Comparison of ENCODE assay signal across 9 mouse cellular contexts in the genomic region with DNA sequence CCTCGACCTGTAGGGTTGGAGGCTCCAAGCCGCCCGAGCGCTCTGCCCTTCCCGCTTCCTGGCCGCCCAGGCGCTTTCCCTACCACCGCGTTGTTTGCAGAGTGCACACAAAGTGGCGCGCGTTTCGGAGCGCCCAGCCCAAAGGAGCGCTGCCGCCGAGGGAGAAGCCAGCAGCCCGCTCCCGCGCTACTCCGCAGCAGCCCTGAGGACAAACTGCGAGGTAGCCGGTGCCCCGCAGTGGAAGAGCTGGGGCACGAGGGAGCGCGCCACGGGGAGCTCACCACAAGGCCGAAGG. TPM values are rescaled to one million over a fixed set of nuclear protein-coding genes. Genes with fewer than 3 reads are reported as not detected.
A peak's percentile ranks its signal among the peaks of the same experiment; 100 is the strongest.
DNase-seq lines count a peak whose midpoint lies in the region; ATAC-seq and TF ChIP-seq lines count a peak whose summit lies in the region.
"Had no signal": no experiment of that assay in that cellular context is flagged by ENCODE, and none has a peak within 500 bp of the region (broad histone marks: within the 10 kb centered on the region; RNA-seq: fewer than 3 reads in every experiment).

No protein-coding gene starts in this region.

- WGBS in forebrain, embryonic 15.5 days = under 1% methylated on average over 29 of the region's 29 CpGs
- 0% methylated on average over 25 of the region's 29 CpGs for WGBS in limb, embryonic 14.5 days
- 0% methylated on average over 29 of the region's 29 CpGs for WGBS in stomach, embryonic 14.5 days

- peaks cover 33% of the 10 kb centered on the region for H3K4me1 ChIP-seq in forebrain, embryonic 15.5 days
- peaks cover 3% of the 10 kb centered on the region; the same call in 1 of the 2 replicates for H3K4me1 ChIP-seq in limb, embryonic 14.5 days (ENCODE audit: control insufficient read depth, insufficient read depth, low read length)
- no peaks in the 10 kb centered on the region for H3K4me1 ChIP-seq in stomach, embryonic 14.5 days (ENCODE audit: control insufficient read depth, insufficient read depth, low read length)

- DNase-seq in lung, postnatal 10 days = peak; percentile 16
- no peak for DNase-seq in lung, postnatal 14 days
- no peak for DNase-seq in limb, embryonic 14.5 days (ENCODE audit: low spot score)
- DNase-seq in frontal cortex, postnatal 36 days (ENCODE audit: low spot score in 2 of 2) = no peak
- DNase-seq in c-Kit-positive CD71-positive TER-119-positive erythroid progenitor cells, embryonic 14.5 days (ENCODE audit: low spot score) = no peak
- no peak for DNase-seq in frontal cortex, postnatal 14 days (ENCODE audit: low spot score in 2 of 2)
- DNase-seq: gastrocnemius, postnatal 25 days had no signal

- H3K4me2 ChIP-seq in forebrain, embryonic 15.5 days (replicated peaks) = peak overlapping the region; percentile 25; the same call in 1 of the 2 replicates
- H3K4me2 ChIP-seq in limb, embryonic 14.5 days (replicated peaks; ENCODE audit: low read depth, low read length, severe bottlenecking) = peak overlapping the region; percentile 67
- H3K4me2 ChIP-seq in stomach, embryonic 14.5 days (replicated peaks; ENCODE audit: low read depth, low read length) = peak overlapping the region; percentile 58

- H3K27ac ChIP-seq in forebrain, embryonic 15.5 days (replicated peaks) = no peak overlapping the region
- peak overlapping the region; percentile 96 for H3K27ac ChIP-seq in limb, embryonic 14.5 days (replicated peaks; ENCODE audit: low read depth, low read length)
- H3K27ac ChIP-seq in stomach, embryonic 14.5 days (ENCODE audit: low read length) = peak overlapping the region; percentile 96

- peak overlapping the region; percentile 24 for H3K4me3 ChIP-seq in forebrain, embryonic 15.5 days
- H3K4me3 ChIP-seq in limb, embryonic 14.5 days (replicated peaks; ENCODE audit: low read length) = peak overlapping the region; percentile 71
- peak overlapping the region; percentile 59 for H3K4me3 ChIP-seq in stomach, embryonic 14.5 days (ENCODE audit: low read depth, low read length)

- TF ChIP-seq POLR2A in limb, embryonic 14.5 days (IDR thresholded peaks at IDR 0.05; ENCODE audit: borderline replicate concordance, extremely low read depth, insufficient read depth, insufficient read length) = 0 out of 2 replicates have a peak, but pooled peaks have one; percentile 6

- H3K9ac ChIP-seq in forebrain, embryonic 15.5 days (replicated peaks) = no peak overlapping the region
- H3K9ac ChIP-seq in limb, embryonic 14.5 days (ENCODE audit: low read depth, low read length, severe bottlenecking) = peak overlapping the region; percentile 96
- H3K9ac ChIP-seq in stomach, embryonic 14.5 days (replicated peaks; ENCODE audit: low read depth, low read length) = peak overlapping the region; percentile 85

- no peak for ATAC-seq in forebrain, embryonic 15.5 days (replicated peaks)
- ATAC-seq in limb, embryonic 14.5 days (ENCODE audit: low FRiP score, low read depth) = no peak
- no peak for ATAC-seq in stomach, embryonic 14.5 days (ENCODE audit: insufficient number of reproducible peaks, insufficient read depth, low FRiP score, low read depth)

- peaks cover 98% of the 10 kb centered on the region for H3K27me3 ChIP-seq in forebrain, embryonic 15.5 days
- H3K27me3 ChIP-seq in limb, embryonic 14.5 days (ENCODE audit: control insufficient read depth, insufficient read depth, low read length) = peaks cover 82% of the 10 kb centered on the region
- peaks cover 33% of the 10 kb centered on the region; the same call in 1 of the 2 replicates for H3K27me3 ChIP-seq in stomach, embryonic 14.5 days (ENCODE audit: control insufficient read depth, insufficient read depth, low read length)

- H3K9me3 ChIP-seq in forebrain, embryonic 15.5 days = no peaks in the 10 kb centered on the region
- H3K9me3 ChIP-seq in limb, embryonic 14.5 days (ENCODE audit: control insufficient read depth, low read length) = no peaks in the 10 kb centered on the region
- H3K9me3 ChIP-seq in stomach, embryonic 14.5 days (ENCODE audit: control insufficient read depth, low read depth, low read length) = no peaks in the 10 kb centered on the region

- H3K36me3 ChIP-seq in forebrain, embryonic 15.5 days = no peaks in the 10 kb centered on the region
- H3K36me3 ChIP-seq in limb, embryonic 14.5 days (ENCODE audit: control insufficient read depth, insufficient read depth, low read length) = peaks cover 16% of the 10 kb centered on the region
- no peaks in the 10 kb centered on the region; the same call in none of the 2 replicates for H3K36me3 ChIP-seq in stomach, embryonic 14.5 days (ENCODE audit: control insufficient read depth, insufficient read depth, low read length)

RNA-seq across cellular contexts. Expression of a gene that starts 6.0 kb away (rescaled TPM):
- 60.0 and 64.7 TPM in 2 replicates for polyA plus RNA-seq in forebrain, embryonic 15.5 days (2015; fragmentation: Nextera tagmentation; extraction: Ambion mirVana)
- polyA plus RNA-seq in limb, embryonic 14.5 days (2012; rRNA removed) = 4,240 and 5,416 TPM in 2 replicates
- 1,472 and 1,504 TPM in 2 replicates for polyA plus RNA-seq in limb, embryonic 14.5 days (2014; fragmentation: Nextera tagmentation; extraction: Ambion mirVana)
- 1,256 and 1,341 TPM in 2 replicates for polyA plus RNA-seq in stomach, embryonic 14.5 days (2014; fragmentation: Nextera tagmentation; extraction: Ambion mirVana)

RNA-seq across cellular contexts. Expression of a gene that starts 9.1 kb away (rescaled TPM):
- 0.04 and 0.11 TPM in 2 replicates for polyA plus RNA-seq in forebrain, embryonic 15.5 days (2015; fragmentation: Nextera tagmentation; extraction: Ambion mirVana)
- polyA plus RNA-seq in limb, embryonic 14.5 days (2012; rRNA removed) = 1.4 and 2.8 TPM in 2 replicates
- 0.19 and 0.41 TPM in 2 replicates for polyA plus RNA-seq in limb, embryonic 14.5 days (2014; fragmentation: Nextera tagmentation; extraction: Ambion mirVana)
- polyA plus RNA-seq in stomach, embryonic 14.5 days (2014; fragmentation: Nextera tagmentation; extraction: Ambion mirVana) = not detected in 2 replicates

Comparison
In these comparisons a context has a peak if more than half of its experiments do, and no peak if none do; other contexts are left out.
1. RNA of a gene that starts 6.0 kb away (polyA plus RNA-seq): 1,472 to 5,416 TPM in limb, embryonic 14.5 days and 1,256 to 1,341 TPM in stomach, embryonic 14.5 days; 60.0 to 64.7 TPM in forebrain, embryonic 15.5 days; every median in the first group is over 10 times any median in the second.
2. Peak in every context shown above with its lines, with median percentiles within 50 percentile points of each other: H3K4me2 ChIP-seq and H3K4me3 ChIP-seq.